Mouse (Mus musculus): ENCODE measurements around the gene Capzb.

Gene Capzb

GRCm38 (mm10) chr4:139305521-139305920, 112.8 kb downstream of the Capzb start:
- no peak for DNase-seq (ENCODE audit: low spot score)

GRCm38 (mm10) chr4:139307916-139308315, 115.2 kb downstream of the Capzb start:
- no peak for DNase-seq (ENCODE audit: low spot score)

GRCm38 (mm10) chr4:139309651-139310050, 117.0 kb downstream of the Capzb start:
- no peak for DNase-seq (ENCODE audit: low spot score)

- peak; percentile 98 for DNase-seq (ENCODE audit: low spot score)
These were observed 117.6 kb downstream of the Capzb start, which contains the start of the genes Pqlc2 and Akr7a5 for GRCm38 (mm10) chr4:139310171-139310898. Gene Pqlc2, minus strand, starts transcription at chr4:139310708. Gene Akr7a5, plus strand, starts transcription at chr4:139310744.

GRCm38 (mm10) chr4:139310899-139311701, 118.4 kb downstream of the Capzb start:
- DNase-seq (ENCODE audit: low spot score): no peak

- no peak for DNase-seq (ENCODE audit: low spot score)
These were observed 119.0 kb downstream of the Capzb start for GRCm38 (mm10) chr4:139311707-139312106.

- DNase-seq (ENCODE audit: low spot score): no peak
These were observed 119.9 kb downstream of the Capzb start for GRCm38 (mm10) chr4:139312632-139313031.

GRCm38 (mm10) chr4:139318449-139318848, 125.8 kb downstream of the Capzb start:
- DNase-seq (ENCODE audit: low spot score): no peak

- no peak for DNase-seq (ENCODE audit: low spot score)
These were observed 127.0 kb downstream of the Capzb start for GRCm38 (mm10) chr4:139319740-139320139.

GRCm38 (mm10) chr4:139330605-139331004, 137.9 kb downstream of the Capzb start:
- DNase-seq (ENCODE audit: low spot score): peak; percentile 83

GRCm38 (mm10) chr4:139334631-139335295, 142.1 kb downstream of the Capzb start:
- no peak for DNase-seq (ENCODE audit: low spot score)

GRCm38 (mm10) chr4:139335507-139335906, 142.8 kb downstream of the Capzb start:
- DNase-seq (ENCODE audit: low spot score): no peak

GRCm38 (mm10) chr4:139336822-139337483, 144.3 kb downstream of the Capzb start:
- DNase-seq (ENCODE audit: low spot score): peak; percentile 81

- DNase-seq (ENCODE audit: low spot score): no peak
These were observed 145.4 kb downstream of the Capzb start for GRCm38 (mm10) chr4:139338145-139338544.

- DNase-seq (ENCODE audit: low spot score): no peak
These were observed 148.1 kb downstream of the Capzb start for GRCm38 (mm10) chr4:139340835-139341234.
